Mouse (Mus musculus): ENCODE data around the gene Creld2. TPM values are rescaled to one million over a fixed set of nuclear protein-coding genes. Genes with fewer than 3 reads are reported as not detected.

Creld2 gene
- polyA plus RNA-seq, 1 experiment, result 29.6 TPM

- no peak overlapping the region for H3K4me3 ChIP-seq (ENCODE audit: insufficient read depth, low read length)
- no peak overlapping the region for H3K27ac ChIP-seq (ENCODE audit: insufficient read depth, low read length)
- TF ChIP-seq POLR2A (IDR thresholded peaks at IDR 0.05; ENCODE audit: low read depth, low read length), result no peak
- no peak for TF ChIP-seq CTCF (IDR thresholded peaks at IDR 0.05; ENCODE audit: borderline replicate concordance, insufficient read depth, low read length)
- peaks cover 9% of the 10 kb centered on the region for H3K4me1 ChIP-seq (ENCODE audit: control insufficient read depth, insufficient read depth, low read length)
Measured at GRCm38 (mm10) chr15:88839271-88839670, 19.8 kb downstream of the Creld2 start.

GRCm38 (mm10) chr15:88840126-88840525 lies 20.7 kb downstream of the Creld2 start:
- Histone ChIP-seq H3K27ac (ENCODE audit: insufficient read depth, low read length) (no peak overlapping the region), H3K4me1 (ENCODE audit: control insufficient read depth, insufficient read depth, low read length) (peaks cover 10% of the 10 kb centered on the region), H3K4me3 (ENCODE audit: insufficient read depth, low read length) (no peak overlapping the region)
- no peak for TF ChIP-seq CTCF (IDR thresholded peaks at IDR 0.05; ENCODE audit: borderline replicate concordance, insufficient read depth, low read length)
- no peak for TF ChIP-seq POLR2A (IDR thresholded peaks at IDR 0.05; ENCODE audit: low read depth, low read length)

GRCm38 (mm10) chr15:88841160-88841559 lies 21.7 kb downstream of the Creld2 start:
- no peak overlapping the region for H3K4me3 ChIP-seq (ENCODE audit: insufficient read depth, low read length)
- H3K4me1 ChIP-seq (ENCODE audit: control insufficient read depth, insufficient read depth, low read length), result peaks cover 10% of the 10 kb centered on the region
- TF ChIP-seq CTCF (IDR thresholded peaks at IDR 0.05; ENCODE audit: borderline replicate concordance, insufficient read depth, low read length), result no peak
- no peak for TF ChIP-seq POLR2A (IDR thresholded peaks at IDR 0.05; ENCODE audit: low read depth, low read length)
- no peak overlapping the region for H3K27ac ChIP-seq (ENCODE audit: insufficient read depth, low read length)

- H3K4me3 ChIP-seq (ENCODE audit: insufficient read depth, low read length), result no peak overlapping the region
- H3K4me1 ChIP-seq (ENCODE audit: control insufficient read depth, insufficient read depth, low read length), result peaks cover 10% of the 10 kb centered on the region
- no peak for TF ChIP-seq CTCF (IDR thresholded peaks at IDR 0.05; ENCODE audit: borderline replicate concordance, insufficient read depth, low read length)
- no peak overlapping the region for H3K27ac ChIP-seq (ENCODE audit: insufficient read depth, low read length)
Measured at GRCm38 (mm10) chr15:88841580-88842299, 22.3 kb downstream of the Creld2 start.

- Histone ChIP-seq H3K4me3 (ENCODE audit: insufficient read depth, low read length) (no peak overlapping the region), H3K4me1 (ENCODE audit: control insufficient read depth, insufficient read depth, low read length) (peaks cover 10% of the 10 kb centered on the region), H3K27ac (ENCODE audit: insufficient read depth, low read length) (no peak overlapping the region)
- TF ChIP-seq CTCF (IDR thresholded peaks at IDR 0.05; ENCODE audit: borderline replicate concordance, insufficient read depth, low read length) (no peak), POLR2A (IDR thresholded peaks at IDR 0.05; ENCODE audit: low read depth, low read length) (no peak)
Measured at GRCm38 (mm10) chr15:88842300-88842673, 22.8 kb downstream of the Creld2 start.

- no peak overlapping the region for H3K4me3 ChIP-seq (ENCODE audit: insufficient read depth, low read length)
- peaks cover 10% of the 10 kb centered on the region for H3K4me1 ChIP-seq (ENCODE audit: control insufficient read depth, insufficient read depth, low read length)
- 0 out of 2 replicates have a peak overlapping the region, but pooled peaks have one; percentile 15 for H3K27ac ChIP-seq (ENCODE audit: insufficient read depth, low read length)
- no peak for TF ChIP-seq POLR2A (IDR thresholded peaks at IDR 0.05; ENCODE audit: low read depth, low read length)
Measured at GRCm38 (mm10) chr15:88843486-88844097, 24.1 kb downstream of the Creld2 start.

- H3K4me1 ChIP-seq (ENCODE audit: control insufficient read depth, insufficient read depth, low read length), result peaks cover 6% of the 10 kb centered on the region
- H3K4me3 ChIP-seq (ENCODE audit: insufficient read depth, low read length), result no peak overlapping the region
- TF ChIP-seq CTCF (IDR thresholded peaks at IDR 0.05; ENCODE audit: borderline replicate concordance, insufficient read depth, low read length) (no peak), POLR2A (IDR thresholded peaks at IDR 0.05; ENCODE audit: low read depth, low read length) (no peak)
- H3K27ac ChIP-seq (ENCODE audit: insufficient read depth, low read length), result no peak overlapping the region
Measured at GRCm38 (mm10) chr15:88844966-88845365, 25.5 kb downstream of the Creld2 start.

- Histone ChIP-seq H3K27ac (ENCODE audit: insufficient read depth, low read length) (no peak overlapping the region), H3K4me3 (ENCODE audit: insufficient read depth, low read length) (no peak overlapping the region), H3K4me1 (ENCODE audit: control insufficient read depth, insufficient read depth, low read length) (peaks cover 9% of the 10 kb centered on the region)
- no peak for TF ChIP-seq CTCF (IDR thresholded peaks at IDR 0.05; ENCODE audit: borderline replicate concordance, insufficient read depth, low read length)
- no peak for TF ChIP-seq POLR2A (IDR thresholded peaks at IDR 0.05; ENCODE audit: low read depth, low read length)
Measured at GRCm38 (mm10) chr15:88848661-88849060, 29.2 kb downstream of the Creld2 start.

GRCm38 (mm10) chr15:88849621-88850020 lies 30.2 kb downstream of the Creld2 start:
- Histone ChIP-seq H3K4me1 (ENCODE audit: control insufficient read depth, insufficient read depth, low read length) (peaks cover 7% of the 10 kb centered on the region; the same call in 1 of the 2 replicates), H3K27ac (ENCODE audit: insufficient read depth, low read length) (no peak overlapping the region), H3K4me3 (ENCODE audit: insufficient read depth, low read length) (no peak overlapping the region)
- no peak for TF ChIP-seq CTCF (IDR thresholded peaks at IDR 0.05; ENCODE audit: borderline replicate concordance, insufficient read depth, low read length)
- no peak for TF ChIP-seq POLR2A (IDR thresholded peaks at IDR 0.05; ENCODE audit: low read depth, low read length)

- H3K4me3 ChIP-seq (ENCODE audit: insufficient read depth, low read length), result no peak overlapping the region
- H3K4me1 ChIP-seq (ENCODE audit: control insufficient read depth, insufficient read depth, low read length), result peaks cover 10% of the 10 kb centered on the region
- no peak for TF ChIP-seq CTCF (IDR thresholded peaks at IDR 0.05; ENCODE audit: borderline replicate concordance, insufficient read depth, low read length)
- TF ChIP-seq POLR2A (IDR thresholded peaks at IDR 0.05; ENCODE audit: low read depth, low read length), result no peak
- H3K27ac ChIP-seq (ENCODE audit: insufficient read depth, low read length), result no peak overlapping the region
Measured at GRCm38 (mm10) chr15:88850146-88850826, 30.8 kb downstream of the Creld2 start.
